ENCODE assay signal across 28 mouse cellular contexts in genomic region chr4:36095482-36095881, GRCm38 (mm10).
"Had no signal": no experiment of that assay in that cellular context is flagged by ENCODE, and none has a peak within 500 bp of the region (broad histone marks: within the 10 kb centered on the region; RNA-seq: fewer than 3 reads in every experiment).

No protein-coding gene starts in this region.

- H3K9ac ChIP-seq: embryonic facial prominence, embryonic 12.5 days; embryonic facial prominence, embryonic 13.5 days; embryonic facial prominence, embryonic 15.5 days; forebrain, embryonic 12.5 days; forebrain, embryonic 13.5 days; forebrain, embryonic 15.5 days; forebrain, postnatal 0 days had no signal

- H3K36me3 ChIP-seq: embryonic facial prominence, embryonic 10.5 days; embryonic facial prominence, embryonic 12.5 days; embryonic facial prominence, embryonic 13.5 days; embryonic facial prominence, embryonic 15.5 days; forebrain, embryonic 10.5 days; forebrain, embryonic 12.5 days; forebrain, embryonic 15.5 days had no signal

- H3K4me3 ChIP-seq: embryonic facial prominence, embryonic 10.5 days; embryonic facial prominence, embryonic 12.5 days; embryonic facial prominence, embryonic 13.5 days; embryonic facial prominence, embryonic 15.5 days; erythroblast, embryonic 14.5 days; forebrain, embryonic 10.5 days; forebrain, embryonic 12.5 days; forebrain, embryonic 13.5 days; forebrain, embryonic 15.5 days; gastrocnemius, adult 2 months; heart, adult 2 months had no signal

- H3K9me3 ChIP-seq: embryonic facial prominence, embryonic 10.5 days; embryonic facial prominence, embryonic 12.5 days; embryonic facial prominence, embryonic 13.5 days; embryonic facial prominence, embryonic 15.5 days; forebrain, embryonic 10.5 days; forebrain, embryonic 12.5 days; forebrain, embryonic 13.5 days; forebrain, embryonic 15.5 days had no signal

- DNase-seq: cerebellum, adult 2 months; cerebellum, adult 8-10 months; cerebellum, adult 9-10 months; cerebellum, adult 9-11 months; cerebellum, postnatal 10 days; cerebellum, postnatal 14 days; cerebellum, postnatal 25 days; cerebellum, postnatal 36 days; embryo, embryonic 11 days; forebrain, postnatal 0 days; gastrocnemius, adult 2 months; gastrocnemius, postnatal 10 days; gastrocnemius, postnatal 14 days; gastrocnemius, postnatal 25 days; gastrocnemius, postnatal 36 days; heart, adult 18-20 months; heart, adult 2 months had no signal

- H3K27me3 ChIP-seq: embryonic facial prominence, embryonic 12.5 days; embryonic facial prominence, embryonic 13.5 days; embryonic facial prominence, embryonic 15.5 days; forebrain, embryonic 12.5 days; forebrain, embryonic 13.5 days; forebrain, embryonic 15.5 days had no signal

- ATAC-seq: forebrain, embryonic 13.5 days; forebrain, embryonic 14.5 days; forebrain, embryonic 15.5 days; forebrain, embryonic 16.5 days; forebrain, postnatal 0 days had no signal

- H3K4me2 ChIP-seq: embryonic facial prominence, embryonic 12.5 days; embryonic facial prominence, embryonic 13.5 days; embryonic facial prominence, embryonic 15.5 days; forebrain, embryonic 12.5 days; forebrain, embryonic 13.5 days; forebrain, embryonic 15.5 days had no signal

- H3K4me1 ChIP-seq: embryonic facial prominence, embryonic 10.5 days; embryonic facial prominence, embryonic 12.5 days; embryonic facial prominence, embryonic 13.5 days; embryonic facial prominence, embryonic 15.5 days; forebrain, embryonic 10.5 days; forebrain, embryonic 12.5 days; forebrain, embryonic 13.5 days; forebrain, embryonic 15.5 days had no signal

- H3K27ac ChIP-seq: embryonic facial prominence, embryonic 10.5 days; embryonic facial prominence, embryonic 12.5 days; embryonic facial prominence, embryonic 13.5 days; embryonic facial prominence, embryonic 15.5 days; forebrain, embryonic 10.5 days; forebrain, embryonic 12.5 days; forebrain, embryonic 13.5 days; forebrain, embryonic 15.5 days; gastrocnemius, adult 2 months; heart, adult 2 months had no signal
